Mouse (Mus musculus) hindbrain, embryonic 12.5 days (tissue): ENCODE data around the gene Hist1h2bq. TPM values are rescaled to one million over a fixed set of nuclear protein-coding genes. Genes with fewer than 3 reads are reported as not detected.
"Not testable (repeated sequence)": the region's sequence is repeated elsewhere in the genome, so short reads cannot be mapped to it uniquely, and the experiment has no call there.

ENCODE experiments used
- ATAC-seq: fragments of 200-750 bp; cut with Nextera tagmentation; 2 replicates; pipeline ENCODE4 v1.8.0; 2017; ENCODE audit warnings: moderate TSS enrichment; ENCODE audit not compliant: low FRiP score
- H3K27ac ChIP-seq: fragments of 300-500 bp; sonication (generic); 2 replicates; pipeline ENCODE4 v1.5.1; 2016; ENCODE audit warnings: mild to moderate bottlenecking
- H3K27me3 ChIP-seq: fragments of 300-500 bp; sonication (generic); 2 replicates; pipeline ENCODE4 v1.6.1; 2016; ENCODE audit warnings: mild to moderate bottlenecking
- H3K36me3 ChIP-seq: fragments of 300-500 bp; sonication (generic); 2 replicates; pipeline ENCODE4 v1.6.1; 2016; ENCODE audit warnings: mild to moderate bottlenecking
- H3K4me1 ChIP-seq: fragments of 300-500 bp; sonication (generic); 2 replicates; pipeline ENCODE4 v1.6.1; 2016
- H3K4me2 ChIP-seq: fragments of 300-500 bp; sonication (generic); replicated peaks from 2 replicates; pipeline ENCODE4 v1.6.1; 2016; ENCODE audit warnings: mild to moderate bottlenecking
- H3K4me3 ChIP-seq: fragments of 300-500 bp; sonication (generic); 2 replicates; pipeline ENCODE4 v1.5.1; 2016; ENCODE audit warnings: mild to moderate bottlenecking
- H3K9ac ChIP-seq: fragments of 300-500 bp; sonication (generic); 2 replicates; pipeline ENCODE4 v1.6.1; 2016; ENCODE audit warnings: mild to moderate bottlenecking, moderate library complexity
- H3K9me3 ChIP-seq: fragments of 300-500 bp; sonication (generic); replicated peaks from 2 replicates; pipeline ENCODE4 v1.6.1; 2016; ENCODE audit warnings: mild to moderate bottlenecking
- WGBS: fragments of 180-500 bp; shearing (Covaris S2); methylation state at CpG from one replicate; pipeline ENCODE4 v1.1.7; 2016; 5-methylcytosine and 5-hydroxymethylcytosine counted together
- polyA plus RNA-seq: library from polyadenylated mRNA; unstranded; fragments of >200 nt; fragmentation: Nextera tagmentation; extraction: Ambion mirVana; gene quantifications from 2 replicates; pipeline ENCODE4 v1.2.1, GENCODE M21; 2016

Gene Hist1h2bq
- polyA plus RNA-seq = 14.1 and 15.3 TPM in 2 replicates

DNA sequence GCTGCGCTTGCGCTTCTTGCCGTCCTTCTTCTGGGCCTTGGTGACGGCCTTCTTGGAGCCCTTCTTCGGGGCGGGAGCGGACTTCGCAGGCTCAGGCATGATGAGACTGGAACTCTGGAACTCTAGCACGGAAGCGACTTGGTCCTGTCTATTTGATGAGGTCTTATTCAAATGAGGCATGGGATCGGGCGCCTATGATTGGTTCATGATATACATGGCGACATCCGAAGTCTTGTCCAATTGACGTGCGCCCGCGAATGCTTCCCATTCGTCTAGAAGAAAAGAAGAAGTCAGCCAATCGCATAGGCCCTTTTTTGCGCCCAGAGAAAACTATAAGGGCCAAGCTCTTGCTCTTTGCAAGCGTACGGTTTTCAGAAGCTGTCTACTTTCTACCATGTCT lies at the start of gene Hist1h2bq, which contains the start of gene Hist1h2ao:
Gene Hist1h2bq (minus strand): TSS at position 125 of the 400 bp plus-strand sequence.
Gene Hist1h2ao (plus strand): TSS at position 393 of the 400 bp plus-strand sequence.
- not testable (repeated sequence) for H3K27ac ChIP-seq, H3K9ac ChIP-seq, H3K27me3 ChIP-seq, H3K4me3 ChIP-seq, H3K4me1 ChIP-seq, H3K4me2 ChIP-seq, H3K36me3 ChIP-seq, H3K9me3 ChIP-seq
- peak; percentile 99 for ATAC-seq
- WGBS = no CpG with 5 or more reads among the region's 23 CpGs

DNA sequence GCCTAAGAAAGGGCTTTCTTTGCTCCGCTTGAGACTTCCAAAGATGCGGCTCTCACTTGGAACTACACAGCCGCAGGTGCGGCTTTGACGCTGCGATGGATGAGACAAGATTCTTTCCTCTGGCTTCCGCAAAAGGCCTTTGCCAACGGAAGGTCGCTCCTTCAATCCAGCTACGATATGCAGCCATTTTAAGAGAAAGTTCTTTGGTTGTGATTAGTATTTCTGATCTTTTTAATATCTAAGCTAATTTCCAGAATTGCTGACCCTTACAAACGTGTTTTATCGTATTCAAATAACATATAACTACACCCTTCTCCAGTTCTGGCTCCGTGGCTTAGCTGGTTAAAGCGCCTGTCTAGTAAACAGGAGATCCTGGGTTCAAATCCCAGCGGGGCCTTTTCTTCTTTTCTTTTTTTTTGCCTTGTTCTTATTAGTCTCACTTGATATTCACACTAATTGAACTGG lies 45.7 kb upstream of the Hist1h2bq start:
- peak overlapping the region; percentile 48 for H3K4me2 ChIP-seq
- H3K4me3 ChIP-seq = peak overlapping the region; percentile 38
- ATAC-seq = no peak
- no peaks in the 10 kb centered on the region for H3K36me3 ChIP-seq
- no peaks in the 10 kb centered on the region for H3K9me3 ChIP-seq
- no peak overlapping the region for H3K27ac ChIP-seq
- WGBS = under 1% methylated on average over 15 of the region's 15 CpGs
- H3K9ac ChIP-seq = peak overlapping the region; percentile 41; the same call in 1 of the 2 replicates
- no peaks in the 10 kb centered on the region for H3K4me1 ChIP-seq
- no peaks in the 10 kb centered on the region for H3K27me3 ChIP-seq

DNA sequence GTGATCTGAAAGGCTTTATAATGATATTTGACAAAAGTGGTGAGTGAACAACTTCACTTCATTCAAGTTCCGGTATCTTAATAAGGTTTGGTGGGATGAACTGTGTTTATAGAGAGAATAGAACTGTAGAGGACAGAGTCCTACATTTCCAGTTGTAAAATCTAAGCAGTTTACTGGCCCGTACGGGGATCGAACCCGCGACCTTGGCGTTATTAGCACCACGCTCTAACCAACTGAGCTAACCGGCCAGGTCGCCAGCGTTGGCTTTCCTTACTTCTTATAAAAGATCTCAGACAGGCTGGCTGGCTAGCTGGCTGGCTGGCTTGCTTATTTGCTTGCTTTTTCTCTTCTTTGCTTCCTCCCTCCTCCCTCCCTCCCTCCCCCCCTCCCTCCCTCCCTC lies 45.1 kb upstream of the Hist1h2bq start:
- Histone ChIP-seq H3K4me3 (peak overlapping the region; percentile 38), H3K9ac (peak overlapping the region; percentile 41; the same call in 1 of the 2 replicates), H3K36me3 (no peaks in the 10 kb centered on the region), H3K27ac (no peak overlapping the region), H3K4me2 (peak overlapping the region; percentile 48), H3K4me1 (no peaks in the 10 kb centered on the region), H3K27me3 (no peaks in the 10 kb centered on the region), H3K9me3 (no peaks in the 10 kb centered on the region)
- peak; percentile 56; the same call in 1 of the 2 replicates for ATAC-seq
- 2% methylated on average over 11 of the region's 11 CpGs for WGBS

DNA sequence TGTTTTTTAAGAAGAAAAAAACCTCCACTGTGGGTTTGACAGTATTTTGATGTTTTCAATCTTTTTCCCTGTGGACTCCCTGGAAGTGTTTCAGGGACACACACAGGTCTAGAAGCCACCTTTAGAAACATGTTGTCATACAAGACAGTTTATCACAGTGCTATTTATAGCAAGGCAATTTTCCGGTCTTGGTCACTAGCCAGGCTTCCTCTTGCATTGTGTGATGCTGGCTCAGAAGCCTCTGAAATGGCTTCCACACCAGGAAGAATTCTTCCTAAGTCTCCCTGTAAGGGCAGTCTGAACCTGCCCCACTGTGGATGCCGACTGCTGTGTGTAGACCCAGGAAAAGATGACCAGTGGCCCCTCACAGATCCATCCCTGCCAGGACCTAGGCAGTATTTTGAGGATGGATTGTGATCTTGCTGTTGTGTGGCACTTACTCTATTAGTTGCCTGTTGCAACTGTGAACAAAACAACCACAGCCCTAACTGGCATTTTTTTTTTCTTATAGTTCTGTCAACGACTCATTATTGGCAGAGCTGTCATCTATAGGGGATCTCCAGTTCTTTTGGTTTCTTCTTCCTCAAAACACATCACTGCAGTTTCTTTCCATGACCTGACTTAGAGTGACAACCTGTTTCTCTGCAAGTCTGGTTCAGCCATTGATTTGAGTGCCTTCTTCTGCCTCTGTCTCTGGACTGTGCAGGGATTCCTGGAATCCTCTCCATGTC lies 42.4 kb upstream of the Hist1h2bq start:
- Histone ChIP-seq H3K9me3 (no peaks in the 10 kb centered on the region), H3K27me3 (no peaks in the 10 kb centered on the region), H3K4me2 (no peak overlapping the region), H3K4me1 (no peaks in the 10 kb centered on the region), H3K4me3 (no peak overlapping the region), H3K9ac (no peak overlapping the region), H3K27ac (no peak overlapping the region), H3K36me3 (no peaks in the 10 kb centered on the region)
- 74% methylated on average over 3 of the region's 3 CpGs for WGBS
- no peak for ATAC-seq

DNA sequence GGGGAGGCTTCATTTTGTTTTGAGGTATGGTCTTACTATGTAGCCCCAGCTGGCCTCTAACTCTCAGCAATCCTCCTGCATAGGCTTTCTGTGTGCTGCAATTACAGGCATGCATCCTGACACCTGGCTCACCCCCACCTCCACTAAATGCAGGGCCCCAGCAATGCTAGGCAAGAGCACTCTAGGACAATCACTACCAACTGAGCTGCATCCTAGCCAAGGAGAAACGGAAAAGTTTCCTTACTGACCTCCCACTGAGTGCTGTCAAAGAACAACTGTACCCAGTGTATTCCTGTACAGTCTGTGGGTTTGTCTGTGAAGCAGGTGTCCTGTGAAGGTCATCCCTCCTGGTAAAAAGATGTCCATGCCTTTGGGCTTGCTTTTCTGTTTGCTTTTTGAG lies 40.7 kb upstream of the Hist1h2bq start:
- H3K36me3 ChIP-seq, H3K4me2 ChIP-seq, H3K4me3 ChIP-seq, ATAC-seq, H3K27ac ChIP-seq, H3K27me3 ChIP-seq, H3K9ac ChIP-seq, H3K9me3 ChIP-seq, H3K4me1 ChIP-seq: not testable (repeated sequence)
- whole genome bisulfite sequencing = 23% methylated on average over 1 of the region's 1 CpGs

DNA sequence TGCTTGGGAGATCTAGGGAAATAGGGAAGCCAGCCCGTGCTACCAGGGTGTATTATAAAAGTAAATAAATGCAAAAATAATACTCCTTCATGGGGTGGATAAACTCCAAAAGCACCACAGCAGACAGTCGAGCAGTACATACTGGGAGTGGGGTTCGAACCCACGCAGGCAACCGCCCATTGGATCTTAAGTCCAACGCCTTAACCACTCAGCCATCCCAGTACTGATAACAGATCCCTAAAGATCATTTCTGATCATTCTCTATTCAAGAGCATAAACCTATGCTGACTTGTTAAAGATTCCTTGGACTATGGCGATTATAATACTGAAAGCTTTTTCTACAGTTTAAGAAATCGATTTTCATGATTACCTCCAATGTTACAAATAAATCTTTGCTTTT lies 37.9 kb upstream of the Hist1h2bq start:
- Histone ChIP-seq H3K9ac (no peak overlapping the region), H3K4me2 (no peak overlapping the region), H3K36me3 (no peaks in the 10 kb centered on the region), H3K4me1 (no peaks in the 10 kb centered on the region), H3K4me3 (no peak overlapping the region), H3K9me3 (no peaks in the 10 kb centered on the region), H3K27ac (no peak overlapping the region), H3K27me3 (no peaks in the 10 kb centered on the region)
- WGBS = 24% methylated on average over 8 of the region's 8 CpGs
- ATAC-seq = no peak

DNA sequence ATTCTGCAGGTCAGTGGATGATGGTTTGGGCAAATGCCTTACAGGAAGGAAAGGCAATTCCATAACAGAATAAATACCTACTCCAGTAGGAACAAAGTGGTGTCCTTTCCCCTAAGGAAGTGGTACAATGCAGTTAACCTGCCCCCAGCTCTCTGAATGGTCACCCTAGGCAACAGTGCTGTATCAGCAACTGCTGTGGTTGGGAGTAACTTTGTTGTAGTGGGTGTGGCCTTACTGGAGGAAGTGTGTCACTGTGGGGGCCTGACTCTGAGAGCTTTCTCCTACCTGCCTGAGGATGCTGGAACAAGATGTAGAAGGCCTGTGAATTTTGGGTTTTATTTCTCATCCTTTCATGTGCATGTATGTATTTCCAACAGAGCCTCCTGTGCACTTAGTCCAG lies 36.4 kb upstream of the Hist1h2bq start:
- H3K4me1 ChIP-seq, H3K4me3 ChIP-seq, H3K4me2 ChIP-seq, H3K27me3 ChIP-seq, H3K27ac ChIP-seq, ATAC-seq, H3K9ac ChIP-seq, H3K36me3 ChIP-seq, H3K9me3 ChIP-seq: not testable (repeated sequence)

DNA sequence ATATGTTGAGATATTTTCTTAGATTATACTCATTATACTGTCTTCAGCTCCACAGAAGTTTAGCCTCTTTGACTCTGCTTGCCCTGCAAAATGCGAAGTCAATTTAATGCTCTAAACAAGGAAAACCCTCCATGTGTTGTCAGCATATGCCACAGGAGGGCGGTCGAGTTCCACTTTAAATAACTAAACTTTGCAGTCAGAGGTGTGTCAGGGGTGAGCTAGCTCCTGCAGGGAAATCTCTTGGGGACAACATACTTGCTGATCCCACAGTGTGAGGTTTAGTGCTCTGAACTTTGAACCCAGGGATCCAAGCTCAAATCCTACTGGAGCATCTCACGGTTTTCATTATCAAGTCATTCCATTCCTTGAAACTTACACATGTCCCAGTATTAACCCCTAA lies 30.5 kb upstream of the Hist1h2bq start:
- peak; percentile 66; the same call in 1 of the 2 replicates for ATAC-seq
- H3K4me2 ChIP-seq = not testable (repeated sequence)
- no CpG with 5 or more reads among the region's 4 CpGs for WGBS

DNA sequence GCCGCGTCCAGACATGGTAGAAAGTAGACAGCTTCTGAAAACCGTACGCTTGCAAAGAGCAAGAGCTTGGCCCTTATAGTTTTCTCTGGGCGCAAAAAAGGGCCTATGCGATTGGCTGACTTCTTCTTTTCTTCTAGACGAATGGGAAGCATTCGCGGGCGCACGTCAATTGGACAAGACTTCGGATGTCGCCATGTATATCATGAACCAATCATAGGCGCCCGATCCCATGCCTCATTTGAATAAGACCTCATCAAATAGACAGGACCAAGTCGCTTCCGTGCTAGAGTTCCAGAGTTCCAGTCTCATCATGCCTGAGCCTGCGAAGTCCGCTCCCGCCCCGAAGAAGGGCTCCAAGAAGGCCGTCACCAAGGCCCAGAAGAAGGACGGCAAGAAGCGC lies 23.5 kb upstream of the Hist1h2bq start, which contains the start of the genes Hist1h2ap and Hist1h2br:
Gene Hist1h2ap (minus strand): TSS at position 47 of the 400 bp plus-strand sequence.
Gene Hist1h2br (plus strand): TSS at position 283 of the 400 bp plus-strand sequence.
- no CpG with 5 or more reads among the region's 24 CpGs for WGBS
- peak; percentile 97 for ATAC-seq
- not testable (repeated sequence) for H3K4me1 ChIP-seq, H3K9me3 ChIP-seq, H3K9ac ChIP-seq, H3K4me3 ChIP-seq, H3K4me2 ChIP-seq, H3K36me3 ChIP-seq, H3K27ac ChIP-seq, H3K27me3 ChIP-seq

More for the DNA sequence above, 30.5 kb upstream of the Hist1h2bq start:
- not testable (repeated sequence) for H3K27me3 ChIP-seq, H3K4me3 ChIP-seq, H3K4me1 ChIP-seq, H3K36me3 ChIP-seq, H3K9ac ChIP-seq, H3K9me3 ChIP-seq, H3K27ac ChIP-seq

DNA sequence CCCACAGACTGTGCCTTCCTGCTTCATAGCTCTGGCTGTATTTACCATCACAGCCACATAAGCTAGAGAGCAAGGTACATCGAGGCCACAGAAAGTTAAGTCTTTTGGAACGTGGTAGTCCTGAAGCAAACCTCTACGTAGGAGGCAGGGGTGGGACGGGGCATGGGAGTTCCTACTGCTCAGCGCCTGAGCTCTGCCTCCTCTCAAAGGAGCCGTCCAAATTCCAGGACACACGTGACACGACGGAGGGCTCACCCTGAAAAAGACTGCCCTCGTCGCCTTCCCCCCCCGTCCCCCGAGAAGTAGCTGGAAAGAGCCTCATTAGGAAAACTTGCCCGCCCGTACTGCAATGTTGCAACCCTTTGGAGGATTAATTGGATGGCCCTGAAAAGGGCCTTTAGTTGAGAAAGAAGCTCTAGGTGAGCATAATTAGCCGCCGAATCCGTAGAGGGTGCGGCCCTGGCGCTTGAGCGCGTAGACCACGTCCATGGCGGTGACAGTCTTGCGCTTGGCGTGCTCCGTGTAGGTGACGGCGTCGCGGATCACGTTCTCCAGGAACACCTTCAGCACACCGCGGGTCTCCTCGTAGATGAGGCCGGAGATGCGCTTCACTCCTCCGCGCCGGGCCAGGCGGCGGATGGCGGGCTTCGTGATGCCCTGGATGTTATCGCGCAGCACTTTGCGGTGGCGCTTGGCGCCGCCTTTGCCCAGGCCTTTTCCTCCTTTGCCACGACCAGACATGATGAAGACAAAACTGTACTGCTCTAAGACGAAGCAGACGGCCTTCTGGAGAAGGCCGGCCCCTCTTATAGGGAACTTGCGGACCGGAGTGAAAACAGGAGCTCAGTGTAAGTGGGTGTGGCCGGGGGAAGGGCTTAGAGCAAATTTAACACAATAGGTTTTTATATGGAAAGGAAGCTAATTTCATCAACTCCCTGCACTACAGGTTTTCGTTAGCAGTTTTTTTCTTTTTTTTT lies 21.7 kb upstream of the Hist1h2bq start, which contains the start of gene Hist1h4n:
Gene Hist1h4n (minus strand): TSS at position 779 of the 977 bp plus-strand sequence.
- not testable (repeated sequence) for H3K9ac ChIP-seq, H3K9me3 ChIP-seq, H3K4me1 ChIP-seq, H3K27me3 ChIP-seq, H3K27ac ChIP-seq, H3K36me3 ChIP-seq, H3K4me3 ChIP-seq
- under 1% methylated on average over 29 of the region's 58 CpGs for WGBS
- peak; percentile 83 for ATAC-seq
- H3K4me2 ChIP-seq = peak within 1 kb of the TSS; percentile 37

DNA sequence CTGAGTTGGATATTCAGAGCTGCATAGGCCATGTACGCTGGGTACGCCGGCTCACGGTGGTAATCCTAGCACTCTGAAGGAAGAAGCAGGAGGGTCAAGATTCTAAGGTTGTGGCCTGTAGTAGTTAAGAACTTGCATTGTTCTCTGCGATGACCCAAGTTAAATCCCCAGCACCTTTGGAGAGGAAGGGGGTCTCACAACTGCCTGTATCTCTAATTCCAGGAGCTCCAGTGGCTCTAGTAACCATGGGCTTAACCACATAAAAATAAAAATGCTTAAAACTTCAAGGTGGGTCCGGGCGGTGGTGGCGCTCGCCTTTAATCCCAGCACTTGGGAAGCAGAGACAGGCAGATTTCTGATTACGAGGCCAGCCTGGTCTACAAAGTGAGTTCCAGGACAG lies 20.3 kb upstream of the Hist1h2bq start:
- H3K27me3 ChIP-seq = no peaks in the 10 kb centered on the region
- WGBS = 89% methylated on average over 10 of the region's 10 CpGs
- no peak overlapping the region for H3K9ac ChIP-seq
- H3K27ac ChIP-seq = no peak overlapping the region
- no peak overlapping the region for H3K4me2 ChIP-seq
- no peaks in the 10 kb centered on the region for H3K9me3 ChIP-seq
- H3K36me3 ChIP-seq = no peaks in the 10 kb centered on the region
- H3K4me3 ChIP-seq = no peak overlapping the region
- no peaks in the 10 kb centered on the region for H3K4me1 ChIP-seq
- ATAC-seq = no peak

DNA sequence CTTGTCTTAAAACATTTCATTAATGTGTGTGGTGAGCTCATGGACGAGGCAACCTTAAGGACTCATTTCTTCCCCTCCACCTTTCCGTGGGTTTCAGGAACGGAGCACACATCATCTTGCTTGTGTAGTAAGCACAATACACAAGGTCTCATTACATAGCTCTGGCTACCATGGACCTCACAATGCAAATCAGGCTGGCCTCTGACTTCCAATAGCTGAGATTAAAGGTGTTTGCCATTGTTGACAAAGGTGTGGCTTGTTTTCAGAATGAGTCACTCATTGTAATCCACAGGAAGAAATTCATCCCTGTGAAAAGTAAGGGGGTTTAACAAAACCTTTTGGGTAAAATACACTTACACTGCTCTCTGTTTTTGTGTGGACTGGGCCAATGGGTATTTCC lies 18.5 kb upstream of the Hist1h2bq start:
- Histone ChIP-seq H3K4me2 (no peak overlapping the region), H3K36me3 (no peaks in the 10 kb centered on the region), H3K27me3 (no peaks in the 10 kb centered on the region), H3K9me3 (no peaks in the 10 kb centered on the region), H3K4me3 (no peak overlapping the region), H3K9ac (no peak overlapping the region), H3K4me1 (no peaks in the 10 kb centered on the region), H3K27ac (no peak overlapping the region)
- 92% methylated on average over 3 of the region's 3 CpGs for WGBS
- no peak for ATAC-seq
